Mouse (Mus musculus) ovary, adult 18-20 months (tissue): ENCODE measurements around the gene Rala.

ENCODE experiments used
- DNase-seq: peaks from one replicate; pipeline ENCODE4 v3.0.0; 2022; ENCODE audit warnings: low spot score, mixed read lengths

Gene Rala

GRCm38 (mm10) chr13:17879061-17879460 lies 65.0 kb downstream of the Rala start:
- DNase-seq, result no peak

- no peak for DNase-seq
These were observed 77.3 kb downstream of the Rala start for GRCm38 (mm10) chr13:17866741-17867140.

- DNase-seq, result no peak
These were observed 83.5 kb downstream of the Rala start for GRCm38 (mm10) chr13:17860536-17860935.

- DNase-seq, result no peak
These were observed 84.5 kb downstream of the Rala start for GRCm38 (mm10) chr13:17859365-17860033.

GRCm38 (mm10) chr13:17857046-17857445 lies 87.0 kb downstream of the Rala start:
- no peak for DNase-seq

- DNase-seq, result no peak
These were observed 88.4 kb downstream of the Rala start for GRCm38 (mm10) chr13:17855492-17856138.

- no peak for DNase-seq
These were observed 89.3 kb downstream of the Rala start for GRCm38 (mm10) chr13:17854755-17855154.

- no peak for DNase-seq
These were observed 100.7 kb downstream of the Rala start for GRCm38 (mm10) chr13:17843336-17843735.

- no peak for DNase-seq
These were observed 101.3 kb downstream of the Rala start for GRCm38 (mm10) chr13:17842756-17843155.

- no peak for DNase-seq
These were observed 104.9 kb downstream of the Rala start for GRCm38 (mm10) chr13:17839137-17839536.

- DNase-seq, result no peak
These were observed 105.6 kb downstream of the Rala start for GRCm38 (mm10) chr13:17838484-17838851.

GRCm38 (mm10) chr13:17837610-17838483 lies 106.2 kb downstream of the Rala start:
- no peak for DNase-seq

- no peak for DNase-seq
These were observed 107.2 kb downstream of the Rala start for GRCm38 (mm10) chr13:17836808-17837207.

- DNase-seq, result no peak
These were observed 111.1 kb downstream of the Rala start for GRCm38 (mm10) chr13:17832940-17833339.
